Mouse (Mus musculus) hematopoietic stem cell, adult 5-6 weeks (primary cell): ENCODE measurements around the gene Cactin. TPM values are rescaled to one million over a fixed set of nuclear protein-coding genes. Genes with fewer than 3 reads are reported as not detected.
A peak's percentile ranks its signal among the peaks of the same experiment; 100 is the strongest.

Experiments
- ATAC-seq, 2 experiments: fragments of 125-278 bp in 1 of 2; replicated peaks in 1 of 2; 2 replicates each; pipeline ENCODE4 v1.8.0; 2016 to 2017; ENCODE audit warnings: inconsistent platforms in 2 of 2, mild to moderate bottlenecking in 2 of 2, moderate number of reproducible peaks in 2 of 2, low read depth in 1 of 2, moderate TSS enrichment in 1 of 2; ENCODE audit not compliant: low FRiP score in 2 of 2, poor library complexity in 2 of 2, severe bottlenecking in 2 of 2, insufficient read depth in 1 of 2, low TSS enrichment in 1 of 2
- total RNA-seq: library from RNA; stranded (forward); fragments of 172-1452, 232-1000 nt; gene quantifications from 2 replicates; pipeline ENCODE4 v1.2.3, GENCODE M21; 2017

Gene Cactin
- total RNA-seq, result 25.7 and 33.1 TPM in 2 replicates

DNA sequence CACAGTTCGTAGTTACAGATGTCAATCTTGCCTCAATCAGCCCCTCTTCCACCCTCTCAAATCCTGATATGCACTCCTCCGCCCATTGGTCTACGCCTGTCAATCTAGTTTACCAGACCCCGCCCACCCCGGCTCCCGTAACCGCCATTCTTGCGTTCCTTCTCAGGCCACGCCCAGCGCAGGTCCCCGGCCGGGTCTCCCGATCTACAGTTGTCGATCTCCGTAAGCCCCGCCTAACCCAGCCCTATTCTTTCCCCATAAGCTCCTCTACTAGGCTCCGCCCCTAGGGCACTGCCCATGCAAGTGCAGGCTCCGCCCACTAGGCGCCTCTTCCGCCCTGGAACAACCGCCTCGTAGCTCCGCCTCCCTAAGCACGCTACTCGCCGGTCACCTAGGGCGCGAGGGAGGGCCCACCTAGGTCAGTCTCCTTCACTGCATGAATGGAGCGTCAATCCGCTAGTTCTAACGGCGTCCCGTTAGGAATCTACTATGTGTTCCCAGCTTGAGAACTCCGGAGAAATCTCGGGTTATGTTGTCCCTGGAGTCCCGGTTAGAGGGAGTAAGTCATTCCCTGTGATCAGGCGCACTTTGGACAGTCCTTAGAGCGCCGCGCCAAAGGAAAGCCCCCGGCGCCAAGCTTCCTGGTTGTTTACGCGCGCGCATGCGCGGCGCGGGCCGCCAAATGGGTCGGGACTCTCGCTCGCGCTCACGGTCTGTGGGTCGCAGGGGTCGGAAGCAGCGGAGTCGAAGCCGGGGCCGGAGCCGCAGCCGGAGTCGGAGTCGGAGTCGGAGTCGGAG lies at the start of gene Cactin:
TSS of gene Cactin (plus strand) at position 554 of the 798 bp plus-strand sequence.
- ATAC-seq, result peak; percentile 79 to 86

DNA sequence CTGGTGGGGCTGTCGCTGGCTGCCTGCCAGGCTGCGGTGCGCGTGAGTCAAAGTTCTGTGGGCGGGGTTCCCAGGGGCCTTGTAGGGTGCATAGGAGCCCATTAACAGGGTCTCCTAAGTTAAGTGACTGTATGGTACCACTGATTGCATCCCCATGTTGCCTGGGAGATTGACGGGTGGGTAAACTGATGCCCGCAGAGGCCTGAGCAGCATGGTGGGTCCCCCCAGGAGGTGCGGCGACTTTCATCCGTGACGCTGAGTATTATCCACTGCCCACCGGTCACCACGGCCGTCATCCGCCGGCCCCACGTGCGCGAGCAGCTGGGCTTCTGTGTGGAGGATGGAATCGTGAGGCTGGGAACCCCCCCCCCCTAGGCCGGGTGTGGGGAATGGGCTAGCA lies 48.5 kb upstream of the Cactin start:
- ATAC-seq, result no peak

DNA sequence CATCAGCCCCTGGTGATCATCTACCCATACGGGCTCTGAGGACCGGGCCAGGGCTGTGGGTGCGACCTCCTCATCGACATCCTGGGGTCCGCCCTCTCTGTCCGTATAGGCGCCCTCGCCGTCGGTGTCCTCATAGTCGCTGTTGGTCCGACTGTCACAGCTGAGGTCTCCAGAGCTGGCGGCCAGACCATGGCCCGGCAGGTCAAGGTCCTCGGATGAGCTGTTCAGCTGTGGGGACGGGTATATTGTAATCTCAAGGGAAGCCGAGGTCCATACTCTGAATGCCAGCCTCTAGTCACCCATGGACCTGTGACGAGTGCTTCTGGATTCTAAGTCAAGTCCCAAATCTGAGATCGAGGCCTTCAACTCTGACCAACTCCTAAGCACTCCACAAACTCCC lies 47.1 kb upstream of the Cactin start:
- no peak for ATAC-seq

DNA sequence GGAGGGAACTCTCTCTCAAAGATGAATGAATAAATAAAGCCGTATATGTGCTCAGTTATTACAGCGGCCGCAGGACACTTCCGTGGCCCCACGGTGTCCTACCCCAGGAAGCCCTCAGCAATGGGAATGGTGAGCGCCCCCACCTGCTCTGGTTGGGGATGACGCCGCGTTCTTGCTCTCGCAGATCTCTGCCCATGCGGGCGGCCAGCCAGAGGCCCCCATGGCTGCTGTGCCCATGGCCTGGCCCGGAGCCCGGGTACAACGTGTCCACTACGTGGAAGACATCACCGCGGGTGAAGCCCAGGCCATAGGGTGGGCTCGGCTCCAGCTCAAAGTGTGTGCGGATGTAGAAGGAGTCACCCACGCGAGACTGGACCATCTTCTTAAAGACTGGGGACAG lies 43.2 kb upstream of the Cactin start:
- no peak for ATAC-seq

DNA sequence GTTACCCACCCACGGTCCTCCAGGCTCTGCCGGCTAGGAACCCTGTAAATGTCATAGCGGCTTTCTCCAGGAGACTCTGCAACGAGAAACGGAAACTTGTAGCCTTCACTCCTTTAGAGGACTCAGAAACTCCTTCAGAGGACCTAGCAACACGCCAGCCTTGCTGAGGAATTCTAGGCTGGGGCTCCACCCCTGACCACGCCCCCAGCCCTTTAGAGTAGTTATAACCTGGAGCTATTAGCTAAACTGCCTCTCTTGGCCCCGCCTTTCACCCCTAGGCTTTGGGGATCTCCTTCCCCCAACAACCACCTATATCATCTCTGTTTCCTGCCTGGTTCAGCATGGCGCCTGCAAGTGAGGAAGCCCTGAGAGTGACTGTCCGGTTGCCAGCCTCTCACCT lies 41.4 kb upstream of the Cactin start:
- no peak for ATAC-seq

- no peak for ATAC-seq
These were observed 36.7 kb upstream of the Cactin start for GRCm38 (mm10) chr10:81284189-81284588.

DNA sequence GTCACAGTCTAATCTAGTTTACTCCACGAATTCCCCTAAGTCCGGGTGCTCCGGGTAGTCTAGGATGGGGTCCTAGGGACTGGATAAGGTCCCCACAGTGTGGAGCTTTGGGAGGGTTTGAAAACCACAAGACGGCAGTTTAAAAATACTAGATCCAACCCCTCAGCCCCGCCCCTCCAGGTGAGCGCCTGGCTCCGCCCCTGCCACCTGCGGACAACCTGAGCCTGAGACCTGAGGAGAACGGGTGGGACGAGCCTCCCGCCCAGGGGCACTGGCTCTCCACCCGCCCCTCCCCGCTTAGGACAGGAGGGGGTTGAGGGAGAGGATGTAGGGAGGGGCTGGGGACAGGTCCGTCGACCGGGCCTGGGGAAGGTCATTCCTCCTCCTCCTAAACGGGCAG lies 36.2 kb upstream of the Cactin start:
- no peak for ATAC-seq

DNA sequence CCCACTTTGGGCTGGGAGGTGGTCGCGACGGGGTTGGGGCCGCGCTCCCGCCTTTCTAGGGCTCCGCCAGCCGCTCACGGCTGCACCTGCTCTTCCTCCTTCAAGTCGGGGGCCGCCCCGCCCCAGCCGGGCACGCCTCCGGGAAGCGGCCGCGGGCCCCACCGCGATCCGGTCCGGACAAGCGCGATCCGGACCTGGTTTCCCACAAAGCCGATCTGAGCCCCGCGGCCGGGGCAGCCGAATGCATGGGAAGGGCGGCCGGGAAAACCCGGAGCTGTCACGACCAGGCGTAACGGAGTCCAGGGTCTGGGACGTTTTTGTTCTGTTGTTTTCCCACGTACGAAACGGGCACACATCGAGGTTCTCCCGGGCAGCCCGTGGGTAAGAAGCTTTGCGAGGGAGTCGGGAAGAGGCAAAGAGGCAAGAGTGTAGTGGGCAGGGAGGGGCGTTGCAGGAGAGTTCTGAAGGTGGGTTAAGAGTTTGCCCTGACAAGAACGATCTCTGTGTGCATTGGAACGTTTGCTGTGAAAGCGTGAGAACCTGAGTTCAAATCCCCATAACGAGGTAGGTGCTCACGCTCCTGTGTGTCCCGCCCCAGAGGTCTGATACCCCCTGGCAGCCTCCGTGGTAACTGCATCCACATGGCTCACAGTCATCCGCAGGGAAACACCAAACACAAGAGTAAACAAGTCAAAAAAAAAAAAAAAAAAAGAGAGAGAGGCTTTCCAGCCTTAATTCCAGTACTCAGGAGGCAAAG lies 35.0 kb upstream of the Cactin start:
- ATAC-seq, result peak; percentile 78 to 85

GRCm38 (mm10) chr10:81286586-81286985 lies 34.3 kb upstream of the Cactin start:
- ATAC-seq, result no peak

DNA sequence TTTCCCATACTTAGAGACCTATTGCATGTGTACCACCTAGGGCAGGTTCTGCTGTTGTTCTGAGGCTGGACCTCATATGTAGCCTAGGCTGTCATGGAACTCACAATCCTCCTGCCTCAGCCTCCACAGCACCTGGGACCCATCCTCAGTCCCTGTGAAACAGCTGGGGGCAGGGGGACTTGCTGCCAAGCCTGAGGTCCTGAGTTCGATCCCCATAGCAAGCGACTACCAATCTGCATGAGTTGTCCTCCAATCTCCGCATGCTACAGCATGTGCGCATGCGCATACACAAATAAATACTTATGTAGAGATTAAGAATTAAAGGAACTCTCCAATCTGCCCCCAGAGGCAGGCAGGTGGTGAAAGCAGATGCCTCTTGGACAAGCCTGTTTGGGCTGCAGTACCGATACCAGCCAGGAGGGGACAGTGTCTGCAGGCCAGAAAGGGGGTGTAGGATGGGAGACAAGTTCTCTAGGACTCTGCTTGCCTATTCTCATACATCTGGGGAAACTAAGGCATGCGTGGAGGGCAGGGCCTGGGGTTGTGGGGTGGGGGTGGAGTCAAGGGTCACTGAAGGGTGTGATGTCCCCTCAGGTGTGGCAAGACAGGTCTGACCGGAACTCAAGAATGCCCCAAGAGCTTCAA lies 33.3 kb upstream of the Cactin start:
- ATAC-seq, result no peak

DNA sequence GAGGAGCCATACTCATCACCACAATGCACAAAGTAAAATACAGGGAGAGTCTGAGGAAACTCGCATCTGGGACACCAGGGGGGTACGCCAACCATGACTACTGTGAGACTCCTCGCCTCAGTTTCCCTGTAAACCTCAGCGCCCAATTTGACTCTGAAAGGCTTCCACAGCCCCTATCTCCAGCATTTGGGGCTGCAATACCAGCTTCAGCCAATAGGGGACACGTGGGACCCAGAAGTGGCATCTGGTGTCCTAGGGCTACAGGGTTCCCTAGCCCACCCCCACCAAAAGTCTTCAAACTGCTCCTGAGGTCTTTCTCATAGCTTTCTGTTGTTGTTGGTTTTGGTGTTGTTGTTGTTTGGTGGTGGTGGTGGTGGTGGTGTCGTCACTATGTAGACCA lies 32.3 kb upstream of the Cactin start:
- no peak for ATAC-seq

DNA sequence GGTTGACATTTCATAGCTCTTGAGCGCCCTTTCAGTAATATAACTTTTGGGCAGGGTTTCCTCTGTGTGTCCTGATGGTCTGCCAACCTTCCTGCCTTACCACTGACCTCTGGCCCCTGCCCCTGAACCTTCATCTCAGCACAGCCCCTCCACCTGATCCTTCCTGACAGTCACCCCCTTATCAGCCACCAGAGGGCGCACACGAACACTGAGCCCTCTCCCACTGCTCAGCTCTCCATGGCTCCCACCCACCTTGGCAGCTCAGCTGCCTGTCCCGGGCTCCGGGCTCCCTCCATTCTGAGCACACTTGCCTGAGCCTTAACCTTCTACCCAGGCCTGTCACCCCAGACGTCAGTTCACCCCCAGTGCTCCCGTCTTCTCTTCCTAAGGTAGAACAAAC lies 31.6 kb upstream of the Cactin start:
- ATAC-seq, result no peak

- no peak for ATAC-seq
These were observed 31.1 kb upstream of the Cactin start for GRCm38 (mm10) chr10:81289811-81290210.

DNA sequence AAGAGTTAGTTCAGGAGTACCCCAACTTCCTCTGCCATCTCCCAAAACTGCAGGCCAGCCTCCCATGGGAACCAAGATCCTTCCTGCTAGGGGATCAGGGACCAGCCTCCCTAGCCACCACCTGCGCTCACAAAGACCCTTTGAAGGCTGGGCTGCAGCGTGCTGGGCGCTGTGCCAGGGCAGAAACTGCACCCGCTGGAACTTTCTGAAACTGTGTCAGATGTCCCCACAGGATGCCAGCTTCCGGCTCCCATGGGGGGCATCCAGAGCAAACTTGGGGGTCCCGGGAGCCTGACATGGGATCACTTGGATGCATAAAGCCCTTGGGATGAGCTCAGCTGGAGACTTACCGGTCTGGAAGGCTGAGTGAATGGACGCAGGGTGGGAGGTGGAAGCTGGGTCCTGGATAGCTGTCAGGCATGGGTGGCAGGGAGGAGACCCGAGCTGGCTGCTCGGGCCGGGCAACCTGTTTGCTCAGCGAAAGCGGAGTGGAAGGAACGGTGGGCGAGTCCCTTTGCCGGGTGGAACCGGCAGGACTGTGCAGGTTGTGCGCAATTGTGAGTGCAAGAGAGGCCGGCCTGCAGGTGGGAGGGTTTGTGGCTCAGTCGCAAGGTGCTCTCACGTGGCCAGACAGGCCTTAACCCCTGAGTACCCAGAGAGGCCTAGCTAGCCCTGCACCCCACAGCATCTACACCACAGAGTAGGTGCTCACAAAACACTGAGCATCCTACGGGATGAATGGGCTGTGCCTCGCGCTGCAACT lies 30.0 kb upstream of the Cactin start:
- ATAC-seq, result no peak

- no peak; a peak in 1 of 4 replicates for ATAC-seq
These were observed 29.3 kb upstream of the Cactin start, which contains the start of gene Tjp3 for GRCm38 (mm10) chr10:81291511-81292104. TSS of gene Tjp3 (minus strand) at chr10:81291581.

- ATAC-seq, result peak; percentile 83 to 91
These were observed 28.2 kb upstream of the Cactin start, which contains the start of gene Pip5k1c for GRCm38 (mm10) chr10:81292554-81293333. TSS of gene Pip5k1c (plus strand) at chr10:81292963.
